Mouse (Mus musculus): Measurements from ENCODE around the gene Polr2b. TPM values are rescaled to one million over a fixed set of nuclear protein-coding genes. Genes with fewer than 3 reads are reported as not detected.

The Polr2b gene
- polyA plus RNA-seq, 1 experiment, result 21.8 TPM

DNA sequence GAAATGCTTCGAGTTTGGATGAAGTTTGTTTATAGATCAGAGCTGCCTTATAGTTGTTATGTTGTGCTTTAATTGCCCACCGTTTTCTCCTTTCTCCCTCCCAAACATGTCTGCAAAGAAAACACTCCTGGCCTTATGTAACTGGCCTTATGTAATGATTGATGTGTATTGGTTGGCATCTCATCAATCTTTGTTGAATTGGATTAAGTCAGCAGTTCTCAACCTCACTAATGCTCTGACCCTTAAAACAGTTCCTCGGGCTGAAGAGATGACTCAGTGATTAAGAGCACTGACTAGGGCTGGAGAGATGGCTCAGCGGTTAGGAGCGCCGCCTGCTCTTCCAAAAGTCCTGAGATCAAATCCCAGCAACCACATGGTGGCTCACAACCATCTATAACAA, 5.0 kb downstream of the Polr2b start:
- Histone ChIP-seq H3K27ac (ENCODE audit: control insufficient read depth, insufficient read depth, low read depth, low read length) (no peak overlapping the region), H3K4me1 (ENCODE audit: control insufficient read depth, insufficient read depth, low read length) (no peaks in the 10 kb centered on the region; the same call in 1 of the 2 replicates), H3K36me3 (ENCODE audit: control insufficient read depth, insufficient read depth, low read length) (no peaks in the 10 kb centered on the region), H3K4me3 (ENCODE audit: control insufficient read depth, low read depth, low read length) (no peak overlapping the region), H3K27me3 (ENCODE audit: control insufficient read depth, insufficient read depth, low read length) (no peaks in the 10 kb centered on the region)
- no peak for TF ChIP-seq CTCF (IDR thresholded peaks at IDR 0.05; ENCODE audit: control insufficient read depth, insufficient read depth, insufficient replicate concordance, low read depth, low read length)
- no peak for TF ChIP-seq POLR2A (IDR thresholded peaks at IDR 0.05; ENCODE audit: control insufficient read depth, low read depth, low read length)

DNA sequence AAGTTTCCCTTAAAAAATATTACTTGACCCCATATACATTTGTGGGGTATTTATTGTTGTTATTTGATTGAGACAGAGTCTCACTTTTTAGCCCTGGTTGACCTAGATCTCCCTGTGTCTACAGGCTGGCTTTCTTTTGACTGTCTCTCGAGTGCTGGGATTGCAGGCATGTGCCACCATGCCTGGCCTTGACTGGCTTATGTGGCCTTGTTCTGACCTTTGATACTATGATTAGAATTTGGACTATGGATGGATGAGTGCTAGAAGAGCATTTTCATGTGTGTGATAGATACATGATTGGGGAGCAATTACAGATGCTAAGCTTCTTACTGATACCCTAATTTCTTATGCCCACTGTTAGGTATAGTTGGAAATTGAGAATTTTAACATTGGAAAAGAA, 15.0 kb downstream of the Polr2b start:
- Histone ChIP-seq H3K4me3 (ENCODE audit: control insufficient read depth, low read depth, low read length) (no peak overlapping the region), H3K27ac (ENCODE audit: control insufficient read depth, insufficient read depth, low read depth, low read length) (no peak overlapping the region), H3K27me3 (ENCODE audit: control insufficient read depth, insufficient read depth, low read length) (no peaks in the 10 kb centered on the region), H3K4me1 (ENCODE audit: control insufficient read depth, insufficient read depth, low read length) (no peaks in the 10 kb centered on the region), H3K36me3 (ENCODE audit: control insufficient read depth, insufficient read depth, low read length) (peaks cover 7% of the 10 kb centered on the region)
- TF ChIP-seq POLR2A (IDR thresholded peaks at IDR 0.05; ENCODE audit: control insufficient read depth, low read depth, low read length), result no peak

DNA sequence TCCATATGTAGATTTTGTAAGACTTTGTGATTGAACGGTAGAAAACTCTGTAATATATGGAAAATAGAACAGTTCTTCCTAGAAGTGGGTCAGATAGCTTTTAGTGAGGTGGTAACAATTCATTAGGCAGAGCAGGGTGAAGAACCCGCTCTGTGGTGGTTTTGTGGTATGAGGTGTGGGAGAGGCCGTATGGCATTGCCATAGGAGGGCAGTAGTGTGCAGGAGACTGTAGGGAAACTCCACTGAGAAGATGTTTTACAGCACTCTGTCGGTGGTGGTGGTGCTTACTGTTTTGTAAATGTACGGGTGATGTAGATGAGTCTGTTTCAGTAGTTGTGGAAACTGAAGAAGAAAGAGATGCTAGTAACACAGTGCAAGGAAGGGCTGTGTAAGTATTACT, 20.2 kb downstream of the Polr2b start:
- no peak overlapping the region for H3K4me3 ChIP-seq (ENCODE audit: control insufficient read depth, low read depth, low read length)
- no peak for TF ChIP-seq CTCF (IDR thresholded peaks at IDR 0.05; ENCODE audit: control insufficient read depth, insufficient read depth, insufficient replicate concordance, low read depth, low read length)
- TF ChIP-seq POLR2A (IDR thresholded peaks at IDR 0.05; ENCODE audit: control insufficient read depth, low read depth, low read length), result no peak

DNA sequence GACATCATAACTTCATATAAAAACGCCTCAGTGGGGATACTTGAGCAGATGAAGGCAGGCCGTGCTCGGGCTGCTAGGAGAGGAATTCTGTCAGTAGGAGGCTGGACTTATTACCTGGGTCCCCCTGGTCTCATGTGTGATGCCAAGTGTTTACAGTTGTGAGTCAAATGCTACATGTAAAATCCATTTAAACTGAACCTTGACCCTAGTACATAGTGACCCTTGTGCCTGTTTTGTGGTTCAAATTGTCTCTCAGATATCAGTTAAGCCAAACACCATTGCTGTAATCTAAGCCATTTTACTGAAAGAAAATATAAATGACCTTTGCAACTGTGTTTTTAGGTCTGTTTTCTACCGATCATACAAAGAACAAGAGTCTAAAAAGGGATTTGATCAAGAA, 30.1 kb downstream of the Polr2b start:
- Histone ChIP-seq H3K4me1 (ENCODE audit: control insufficient read depth, insufficient read depth, low read length) (no peaks in the 10 kb centered on the region), H3K4me3 (ENCODE audit: control insufficient read depth, low read depth, low read length) (no peak overlapping the region), H3K27me3 (ENCODE audit: control insufficient read depth, insufficient read depth, low read length) (no peaks in the 10 kb centered on the region), H3K36me3 (ENCODE audit: control insufficient read depth, insufficient read depth, low read length) (peaks cover 3% of the 10 kb centered on the region), H3K27ac (ENCODE audit: control insufficient read depth, insufficient read depth, low read depth, low read length) (no peak overlapping the region)
- TF ChIP-seq POLR2A (IDR thresholded peaks at IDR 0.05; ENCODE audit: control insufficient read depth, low read depth, low read length), result no peak
- no peak for TF ChIP-seq CTCF (IDR thresholded peaks at IDR 0.05; ENCODE audit: control insufficient read depth, insufficient read depth, insufficient replicate concordance, low read depth, low read length)

More for the DNA sequence above, 20.2 kb downstream of the Polr2b start:
- no peak overlapping the region for H3K27ac ChIP-seq (ENCODE audit: control insufficient read depth, insufficient read depth, low read depth, low read length)
- no peaks in the 10 kb centered on the region for H3K27me3 ChIP-seq (ENCODE audit: control insufficient read depth, insufficient read depth, low read length)
- peaks cover 5% of the 10 kb centered on the region for H3K36me3 ChIP-seq (ENCODE audit: control insufficient read depth, insufficient read depth, low read length)
- H3K4me1 ChIP-seq (ENCODE audit: control insufficient read depth, insufficient read depth, low read length), result no peaks in the 10 kb centered on the region

DNA sequence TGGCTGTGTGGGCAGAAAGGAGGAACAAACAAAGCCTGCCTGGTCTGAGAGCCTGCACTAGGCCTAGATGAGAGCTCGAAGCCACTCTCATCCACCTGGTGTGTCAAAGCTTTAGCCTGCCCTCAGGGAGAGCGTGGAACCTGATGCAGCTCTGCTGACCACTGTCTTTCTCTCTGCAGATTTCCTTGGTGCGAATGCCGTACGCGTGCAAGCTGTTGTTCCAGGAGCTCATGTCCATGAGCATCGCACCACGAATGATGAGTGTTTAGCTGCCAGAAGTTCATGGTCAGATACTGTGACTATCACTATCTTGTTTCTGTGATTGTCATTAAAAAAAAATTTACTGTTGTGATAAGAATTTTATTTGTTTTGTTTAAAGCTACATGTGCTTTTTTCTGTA, 39.0 kb downstream of the Polr2b start:
- no peak overlapping the region for H3K4me3 ChIP-seq (ENCODE audit: control insufficient read depth, low read depth, low read length)
- H3K4me1 ChIP-seq (ENCODE audit: control insufficient read depth, insufficient read depth, low read length), result peaks cover under 1% of the 10 kb centered on the region; the same call in 1 of the 2 replicates
- peaks cover 1% of the 10 kb centered on the region for H3K36me3 ChIP-seq (ENCODE audit: control insufficient read depth, insufficient read depth, low read length)
- TF ChIP-seq CTCF (IDR thresholded peaks at IDR 0.05; ENCODE audit: control insufficient read depth, insufficient read depth, insufficient replicate concordance, low read depth, low read length) (no peak), POLR2A (IDR thresholded peaks at IDR 0.05; ENCODE audit: control insufficient read depth, low read depth, low read length) (no peak)
- no peak overlapping the region for H3K27ac ChIP-seq (ENCODE audit: control insufficient read depth, insufficient read depth, low read depth, low read length)
- no peaks in the 10 kb centered on the region for H3K27me3 ChIP-seq (ENCODE audit: control insufficient read depth, insufficient read depth, low read length)

DNA sequence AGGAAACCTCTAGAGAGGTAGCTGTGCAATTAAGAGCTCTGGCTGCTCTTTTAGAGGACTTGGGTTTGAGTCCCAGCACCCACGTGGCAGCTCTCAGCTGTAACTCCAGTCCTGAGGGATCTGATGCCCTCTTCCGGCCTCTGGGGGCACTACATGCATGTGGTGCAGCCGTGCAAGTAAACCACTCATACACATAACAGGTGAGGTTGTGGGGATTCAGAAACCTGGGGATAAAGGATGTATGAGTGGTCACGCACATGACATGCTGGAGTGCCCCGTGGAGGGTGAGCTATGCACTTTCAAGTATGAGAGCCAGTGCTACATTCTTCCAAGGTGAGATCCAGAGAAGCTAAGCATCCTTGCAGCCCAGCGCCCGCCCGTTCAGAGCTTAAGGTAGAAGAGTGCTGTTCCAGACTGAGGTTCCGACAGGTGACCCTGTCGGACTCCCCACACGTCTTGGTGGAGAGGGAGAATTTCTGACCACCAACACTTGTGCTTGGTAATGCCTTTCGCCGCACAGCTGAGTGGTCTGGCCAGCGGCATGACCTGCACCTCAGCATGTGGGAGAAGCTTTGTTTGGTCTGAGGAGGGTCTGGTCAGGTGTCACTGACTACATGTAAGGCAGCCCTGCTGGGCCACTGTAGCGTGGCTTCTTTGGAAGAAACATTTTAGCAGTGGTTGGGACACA, 40.2 kb downstream of the Polr2b start:
- peaks cover 1% of the 10 kb centered on the region for H3K36me3 ChIP-seq (ENCODE audit: control insufficient read depth, insufficient read depth, low read length)

DNA sequence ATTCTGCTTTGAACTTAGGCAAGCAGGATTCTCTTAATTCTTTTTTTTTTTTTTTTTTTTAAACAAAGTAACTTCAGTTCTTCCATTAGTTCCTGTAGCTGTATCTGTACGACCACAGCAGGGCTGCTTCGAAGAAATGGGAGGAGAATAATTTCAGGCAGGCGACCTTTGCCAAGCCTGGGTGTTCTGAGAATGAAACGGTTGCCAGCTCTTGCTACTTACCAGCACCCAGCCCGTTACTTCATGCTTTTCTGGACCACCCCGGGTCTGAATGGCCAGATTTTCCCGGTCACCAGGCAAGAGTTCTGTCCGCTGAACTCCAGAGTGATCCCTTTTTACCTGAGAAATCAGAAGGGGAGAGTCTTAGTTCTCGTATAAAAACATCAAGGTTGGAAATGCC, 41.7 kb downstream of the Polr2b start:
- TF ChIP-seq CTCF (IDR thresholded peaks at IDR 0.05; ENCODE audit: control insufficient read depth, insufficient read depth, insufficient replicate concordance, low read depth, low read length), result no peak
- no peak for TF ChIP-seq POLR2A (IDR thresholded peaks at IDR 0.05; ENCODE audit: control insufficient read depth, low read depth, low read length)
- Histone ChIP-seq H3K27ac (ENCODE audit: control insufficient read depth, insufficient read depth, low read depth, low read length) (no peak overlapping the region), H3K4me3 (ENCODE audit: control insufficient read depth, low read depth, low read length) (no peak overlapping the region), H3K4me1 (ENCODE audit: control insufficient read depth, insufficient read depth, low read length) (peaks cover 7% of the 10 kb centered on the region), H3K27me3 (ENCODE audit: control insufficient read depth, insufficient read depth, low read length) (no peaks in the 10 kb centered on the region), H3K36me3 (ENCODE audit: control insufficient read depth, insufficient read depth, low read length) (no peaks in the 10 kb centered on the region; the same call in 1 of the 2 replicates)

More for the DNA sequence above, 40.2 kb downstream of the Polr2b start:
- H3K27ac ChIP-seq (ENCODE audit: control insufficient read depth, insufficient read depth, low read depth, low read length), result no peak overlapping the region
- no peak overlapping the region for H3K4me3 ChIP-seq (ENCODE audit: control insufficient read depth, low read depth, low read length)
- TF ChIP-seq CTCF (IDR thresholded peaks at IDR 0.05; ENCODE audit: control insufficient read depth, insufficient read depth, insufficient replicate concordance, low read depth, low read length) (no peak), POLR2A (IDR thresholded peaks at IDR 0.05; ENCODE audit: control insufficient read depth, low read depth, low read length) (no peak)
- H3K27me3 ChIP-seq (ENCODE audit: control insufficient read depth, insufficient read depth, low read length), result no peaks in the 10 kb centered on the region
- peaks cover 7% of the 10 kb centered on the region for H3K4me1 ChIP-seq (ENCODE audit: control insufficient read depth, insufficient read depth, low read length)
